Mouse (Mus musculus): Measurements from ENCODE around the gene Aamp. TPM values are rescaled to one million over a fixed set of nuclear protein-coding genes. Genes with fewer than 3 reads are reported as not detected.

The Aamp gene
- polyA plus RNA-seq, 1 experiment: 386 TPM

- TF ChIP-seq GATA1 (IDR thresholded peaks at IDR 0.05; ENCODE audit: low read length): no peak
Measured at GRCm38 (mm10) chr1:74292331-74293020, 7.9 kb upstream of the Aamp start.

GRCm38 (mm10) chr1:74290141-74290540 lies 5.6 kb upstream of the Aamp start:
- TF ChIP-seq GATA1 (IDR thresholded peaks at IDR 0.05; ENCODE audit: low read length): no peak

GRCm38 (mm10) chr1:74289740-74290139 lies 5.2 kb upstream of the Aamp start:
- TF ChIP-seq GATA1 (IDR thresholded peaks at IDR 0.05; ENCODE audit: low read length): no peak

GRCm38 (mm10) chr1:74289248-74289647 lies 4.7 kb upstream of the Aamp start:
- TF ChIP-seq GATA1 (IDR thresholded peaks at IDR 0.05; ENCODE audit: low read length): no peak

- no peak for TF ChIP-seq GATA1 (IDR thresholded peaks at IDR 0.05; ENCODE audit: low read length)
Measured at GRCm38 (mm10) chr1:74288327-74288726, 3.8 kb upstream of the Aamp start.

GRCm38 (mm10) chr1:74285212-74286010 lies 873 bp upstream of the Aamp start:
- TF ChIP-seq GATA1 (IDR thresholded peaks at IDR 0.05; ENCODE audit: low read length): no peak

GRCm38 (mm10) chr1:74283686-74284463 lies 663 bp downstream of the Aamp start:
- no peak for TF ChIP-seq GATA1 (IDR thresholded peaks at IDR 0.05; ENCODE audit: low read length)

- TF ChIP-seq GATA1 (IDR thresholded peaks at IDR 0.05; ENCODE audit: low read length): no peak
Measured at GRCm38 (mm10) chr1:74282896-74283625, 1.5 kb downstream of the Aamp start.

- no peak for TF ChIP-seq GATA1 (IDR thresholded peaks at IDR 0.05; ENCODE audit: low read length)
Measured at GRCm38 (mm10) chr1:74281886-74282285, 2.7 kb downstream of the Aamp start.

- no peak for TF ChIP-seq GATA1 (IDR thresholded peaks at IDR 0.05; ENCODE audit: low read length)
Measured at GRCm38 (mm10) chr1:74281372-74281771, 3.2 kb downstream of the Aamp start.

- no peak for TF ChIP-seq GATA1 (IDR thresholded peaks at IDR 0.05; ENCODE audit: low read length)
Measured at GRCm38 (mm10) chr1:74280591-74281325, 3.8 kb downstream of the Aamp start.

GRCm38 (mm10) chr1:74278988-74279387 lies 5.5 kb downstream of the Aamp start:
- TF ChIP-seq GATA1 (IDR thresholded peaks at IDR 0.05; ENCODE audit: low read length): no peak

GRCm38 (mm10) chr1:74278538-74278937 lies 6.0 kb downstream of the Aamp start, which contains the start of gene Gpbar1:
Gpbar1 (plus strand) TSS chr1:74278550.
- no peak for TF ChIP-seq GATA1 (IDR thresholded peaks at IDR 0.05; ENCODE audit: low read length)

- TF ChIP-seq GATA1 (IDR thresholded peaks at IDR 0.05; ENCODE audit: low read length): peak; percentile 48
Measured at GRCm38 (mm10) chr1:74277883-74278537, 6.5 kb downstream of the Aamp start.
